Mouse (Mus musculus) spleen, postnatal 10 days (tissue): Measurements from ENCODE around the gene Upk2.
A peak's percentile ranks its signal among the peaks of the same experiment; 100 is the strongest.

Experiments
- DNase-seq, 2 experiments: peaks; one replicate each; pipeline ENCODE4 v3.0.0; 2021 to 2022; ENCODE audit warnings: low spot score in 2 of 2

The Upk2 gene

GRCm38 (mm10) chr9:44454891-44455220 lies at the start of gene Upk2:
Gene Upk2 (minus strand): TSS chr9:44454976.
- DNase-seq, result no peak

GRCm38 (mm10) chr9:44502006-44502405 lies 47.2 kb upstream of the Upk2 start:
- DNase-seq, result peak; percentile 78 to 86

GRCm38 (mm10) chr9:44501206-44501879 lies 46.6 kb upstream of the Upk2 start:
- no peak for DNase-seq

- no peak for DNase-seq
These were observed 45.9 kb upstream of the Upk2 start for GRCm38 (mm10) chr9:44500638-44501175.

GRCm38 (mm10) chr9:44500163-44500533 lies 45.4 kb upstream of the Upk2 start:
- DNase-seq, result no peak

GRCm38 (mm10) chr9:44499356-44500162 lies 44.8 kb upstream of the Upk2 start:
- DNase-seq, result no peak

- DNase-seq, result peak in 1 of 2 experiments; percentile 61
These were observed 43.9 kb upstream of the Upk2 start for GRCm38 (mm10) chr9:44498421-44499355.

- no peak for DNase-seq
These were observed 43.0 kb upstream of the Upk2 start for GRCm38 (mm10) chr9:44497624-44498377.

GRCm38 (mm10) chr9:44496803-44497461 lies 42.2 kb upstream of the Upk2 start:
- DNase-seq, result no peak

- DNase-seq, result no peak
These were observed 41.1 kb upstream of the Upk2 start for GRCm38 (mm10) chr9:44495810-44496344.

- no peak for DNase-seq
These were observed 40.4 kb upstream of the Upk2 start for GRCm38 (mm10) chr9:44494863-44495809.

- DNase-seq, result peak in 1 of 2 experiments; percentile 69
These were observed 39.6 kb upstream of the Upk2 start for GRCm38 (mm10) chr9:44494261-44494862.

GRCm38 (mm10) chr9:44492631-44493461 lies 38.1 kb upstream of the Upk2 start:
- no peak for DNase-seq

- no peak for DNase-seq
These were observed 36.6 kb upstream of the Upk2 start for GRCm38 (mm10) chr9:44491351-44491750.

- DNase-seq, result no peak
These were observed 35.6 kb upstream of the Upk2 start for GRCm38 (mm10) chr9:44490086-44490967.

- peak in 1 of 2 experiments; percentile 20 for DNase-seq
These were observed 34.9 kb upstream of the Upk2 start for GRCm38 (mm10) chr9:44489651-44490085.
